Mouse (Mus musculus): ENCODE measurements around the gene Knop1.
A peak's percentile ranks its signal among the peaks of the same experiment; 100 is the strongest.

Gene Knop1

GRCm38 (mm10) chr7:118855877-118856304 lies at the start of gene Knop1:
TSS of gene Knop1 (minus strand) at chr7:118856254.
- no peak for DNase-seq (ENCODE audit: low spot score)

DNA sequence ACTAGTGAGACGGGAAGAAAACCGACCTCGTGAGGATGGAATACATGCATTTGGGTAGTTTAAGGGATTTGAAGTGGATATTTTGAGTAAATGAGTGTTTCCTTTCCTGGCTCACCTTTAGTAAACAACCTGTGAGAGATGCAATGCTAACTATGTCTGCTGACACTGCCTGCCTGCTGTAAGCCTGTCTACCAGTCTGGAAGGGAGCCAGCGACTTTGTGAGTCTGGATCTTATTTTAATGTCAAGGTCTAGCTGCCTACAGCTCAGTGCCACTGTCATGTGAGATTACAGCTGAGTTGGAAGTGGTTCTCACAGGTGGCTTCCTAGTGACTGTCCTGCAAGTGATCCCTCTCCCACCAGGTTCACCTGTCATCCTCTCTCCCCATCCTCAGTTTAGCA lies 48.5 kb upstream of the Knop1 start:
- DNase-seq (ENCODE audit: low spot score), result no peak

GRCm38 (mm10) chr7:118903879-118904278 lies 47.8 kb upstream of the Knop1 start:
- no peak for DNase-seq (ENCODE audit: low spot score)

DNA sequence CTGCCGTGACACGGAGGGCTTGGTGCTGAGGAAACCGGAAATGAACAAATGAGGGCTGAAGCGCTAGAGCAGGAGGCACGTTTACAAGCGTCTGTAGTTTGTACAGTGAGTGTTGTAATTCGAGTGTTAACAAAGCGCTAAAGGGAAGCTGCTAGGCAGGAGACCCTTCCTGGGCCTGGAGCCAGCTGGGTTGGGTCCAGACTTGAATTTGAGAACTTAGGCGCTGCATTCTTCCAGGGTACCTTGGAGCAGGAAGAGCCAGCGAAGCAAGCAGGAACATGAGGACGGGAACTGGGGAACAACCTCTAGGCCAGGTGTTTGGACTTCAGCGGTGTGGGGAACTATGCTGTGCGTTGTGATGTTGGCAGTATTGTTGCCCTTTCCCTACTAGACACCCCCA lies 46.9 kb upstream of the Knop1 start:
- peak; percentile 27 for DNase-seq (ENCODE audit: low spot score)

DNA sequence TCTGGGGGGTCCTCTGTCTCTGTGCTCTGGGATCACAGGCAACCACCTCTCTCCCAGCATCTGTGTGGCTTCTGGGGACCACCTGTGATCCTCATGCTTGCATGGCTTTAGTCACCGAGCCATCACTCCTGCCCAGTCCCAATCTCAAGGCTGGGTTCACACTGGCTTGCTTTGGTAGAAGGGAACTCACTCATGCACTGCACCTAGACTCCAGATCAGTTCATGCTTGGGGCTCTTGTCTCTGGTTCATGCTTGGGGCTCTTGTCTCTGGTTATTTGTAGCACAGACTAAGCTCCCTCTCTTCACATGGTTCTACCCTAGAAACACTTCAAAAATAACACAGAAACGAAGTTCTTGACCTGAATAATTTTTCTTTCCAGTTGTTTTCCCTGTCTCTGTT lies 44.0 kb upstream of the Knop1 start:
- no peak for DNase-seq (ENCODE audit: low spot score)

GRCm38 (mm10) chr7:118898063-118898462 lies 42.0 kb upstream of the Knop1 start:
- DNase-seq (ENCODE audit: low spot score), result no peak

- DNase-seq (ENCODE audit: low spot score), result no peak
Measured at GRCm38 (mm10) chr7:118895469-118896450, 39.7 kb upstream of the Knop1 start.

DNA sequence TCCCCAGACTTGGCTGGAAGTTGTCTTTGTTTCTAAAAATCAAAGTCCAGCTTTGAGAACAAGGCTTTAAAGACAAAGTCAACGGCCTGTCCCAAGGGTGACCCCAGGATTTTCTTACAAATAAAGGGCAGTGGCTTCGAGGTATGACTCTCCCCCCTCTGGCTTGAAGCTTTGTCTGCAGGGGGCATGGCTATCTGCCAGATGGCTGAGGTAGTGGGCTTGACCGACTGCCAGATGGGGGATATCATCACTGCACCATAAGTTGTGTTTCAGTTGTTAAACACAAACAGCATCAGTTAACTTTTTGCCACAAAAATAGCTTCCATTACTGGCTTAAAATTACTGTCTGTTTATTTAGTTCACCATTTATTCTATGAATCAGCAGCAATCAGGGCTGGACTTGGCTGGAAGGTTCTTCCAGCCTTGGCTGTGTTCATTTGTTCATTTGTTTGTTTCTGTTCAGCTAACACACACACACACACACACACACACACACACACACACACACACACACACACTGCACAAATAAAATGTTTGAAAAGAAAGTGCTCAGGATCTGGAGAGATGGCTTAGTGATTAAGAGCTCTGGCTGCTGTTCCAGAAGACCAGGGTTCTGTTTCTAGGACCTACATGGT lies 33.1 kb upstream of the Knop1 start:
- no peak for DNase-seq (ENCODE audit: low spot score)

DNA sequence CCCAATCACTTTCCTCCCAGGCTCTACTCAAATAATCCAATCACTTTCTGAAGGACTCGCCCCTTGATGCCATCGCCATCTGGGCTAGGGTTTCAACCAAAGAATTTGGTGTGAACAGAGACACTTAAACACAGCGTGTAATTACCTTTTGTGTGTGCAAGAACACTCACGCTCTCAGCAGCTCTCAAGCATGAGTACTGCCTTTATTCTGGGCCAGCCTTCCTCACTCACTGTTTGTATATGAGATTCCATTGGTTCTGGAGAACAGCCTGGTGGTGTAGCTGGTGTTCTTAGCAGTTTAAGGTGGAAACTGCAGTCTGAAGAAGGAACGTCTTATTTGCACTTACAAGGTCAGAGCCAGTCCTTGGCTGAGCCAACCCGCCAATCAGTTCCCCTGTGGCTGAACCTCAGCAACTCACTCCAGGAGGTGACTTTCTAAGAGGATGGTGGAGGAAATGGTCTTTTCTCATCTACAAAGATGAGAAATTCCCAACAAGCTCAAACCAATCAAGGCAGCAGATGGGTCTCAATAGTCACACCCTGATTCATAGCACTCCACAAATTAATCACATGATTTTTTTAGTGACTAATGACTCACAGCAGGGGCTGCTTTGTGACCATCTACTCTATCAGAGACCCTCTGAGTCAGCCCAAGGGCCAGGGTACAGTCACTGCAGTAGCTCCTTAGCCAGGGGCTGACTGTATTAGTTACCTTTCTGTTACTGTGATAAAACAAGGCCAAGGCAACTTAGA lies 31.4 kb upstream of the Knop1 start:
- DNase-seq (ENCODE audit: low spot score), result no peak

GRCm38 (mm10) chr7:118884969-118885368 lies 28.9 kb upstream of the Knop1 start:
- DNase-seq (ENCODE audit: low spot score), result no peak

GRCm38 (mm10) chr7:118883957-118884356 lies 27.9 kb upstream of the Knop1 start:
- no peak for DNase-seq (ENCODE audit: low spot score)

DNA sequence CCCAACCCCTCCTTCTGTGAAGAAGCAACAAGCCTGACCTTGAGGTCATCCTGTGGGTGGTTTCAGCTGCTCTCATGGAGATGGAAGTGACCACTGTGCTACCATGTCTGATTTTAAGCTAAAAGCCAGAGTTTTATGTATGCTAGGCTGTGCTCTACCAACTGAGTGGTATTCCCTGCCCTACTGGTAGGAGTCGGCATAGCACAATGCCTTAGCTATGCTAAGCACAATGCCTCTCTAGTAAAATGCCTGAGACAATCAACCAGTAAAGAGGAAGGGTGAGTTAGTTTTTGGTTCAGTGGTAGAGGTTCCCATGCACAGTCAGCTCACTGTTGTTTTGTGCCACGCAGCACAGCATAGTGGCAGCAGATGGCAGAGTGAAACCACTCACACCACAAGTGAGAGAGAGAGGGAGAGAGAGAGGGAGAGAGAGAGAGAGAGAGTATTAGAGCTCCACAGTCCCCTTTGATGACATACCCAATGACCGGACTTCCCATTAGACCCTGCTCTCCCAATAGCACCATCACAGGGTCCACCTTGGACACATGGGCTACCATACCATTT lies 23.5 kb upstream of the Knop1 start:
- no peak for DNase-seq (ENCODE audit: low spot score)

DNA sequence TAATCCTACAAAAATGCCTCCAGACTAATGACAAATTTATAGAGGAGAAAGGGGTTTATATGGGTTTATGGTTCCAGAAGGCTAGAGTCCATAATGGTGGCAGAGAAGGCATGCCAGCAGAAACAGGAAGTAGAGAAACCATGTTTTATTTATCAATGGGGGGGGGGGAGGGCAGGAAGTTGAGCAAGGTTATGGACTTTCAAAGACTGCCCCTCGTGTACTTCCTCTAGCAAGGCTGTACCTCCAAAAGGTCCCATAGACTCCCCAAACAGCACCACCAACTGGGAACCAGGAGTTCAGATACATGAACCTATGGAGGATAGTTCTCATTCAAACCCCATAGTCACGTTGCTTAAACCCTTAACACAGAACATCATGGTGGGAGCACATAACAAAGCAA lies 9.3 kb upstream of the Knop1 start:
- no peak for DNase-seq (ENCODE audit: low spot score)

DNA sequence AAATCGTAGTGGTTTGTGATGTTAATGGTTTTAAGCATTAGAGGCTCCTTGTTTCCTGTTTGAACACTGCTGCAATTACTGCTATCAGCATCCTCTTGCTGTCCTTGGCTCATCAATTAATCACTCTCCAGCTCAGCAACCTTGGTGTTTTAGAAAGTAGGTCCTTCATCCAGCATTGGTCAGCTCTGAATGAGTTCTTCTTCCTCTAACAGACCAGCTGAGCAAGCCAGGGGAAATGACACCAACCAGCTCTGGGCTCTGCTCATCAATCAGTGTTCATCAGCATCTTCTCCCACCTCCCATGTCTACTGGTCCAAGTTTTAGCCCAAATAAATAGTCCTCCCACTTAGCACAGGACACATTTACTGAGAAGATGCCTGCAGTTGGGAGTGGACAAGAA lies 2.6 kb upstream of the Knop1 start:
- DNase-seq (ENCODE audit: low spot score), result no peak

DNA sequence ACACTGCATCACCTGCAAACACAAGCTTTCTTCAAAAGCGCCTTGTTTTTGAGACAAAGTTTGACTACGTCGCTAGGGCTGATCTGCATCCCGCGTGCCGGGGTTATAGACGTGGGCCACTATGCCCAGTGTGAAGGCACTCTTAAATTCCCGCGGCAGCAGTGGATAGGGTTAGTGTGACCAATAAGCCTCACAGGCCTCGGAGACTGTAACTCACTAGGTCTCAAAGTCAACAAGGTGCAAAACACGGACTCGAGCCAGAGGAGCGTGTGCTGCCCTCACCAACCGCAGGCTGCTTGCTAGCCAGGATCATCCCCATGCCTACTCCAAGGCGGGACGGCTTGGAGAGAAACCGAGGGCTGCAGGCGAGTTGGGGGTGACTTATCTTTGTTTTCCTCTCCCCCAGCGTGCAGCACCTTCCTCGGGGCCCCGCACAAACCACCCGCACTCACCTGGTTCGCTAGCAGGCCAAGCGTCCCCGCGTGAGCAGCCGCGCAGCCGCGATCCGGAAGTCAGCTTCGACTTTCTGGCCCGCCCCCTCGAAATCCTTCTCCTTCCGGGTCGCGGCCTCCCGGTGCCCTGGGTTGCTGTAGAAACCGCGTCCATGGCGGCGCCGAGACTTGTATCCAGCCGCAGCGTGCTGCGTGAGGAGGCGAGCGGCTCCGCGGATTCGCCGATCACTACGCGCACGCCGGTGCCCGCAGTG lies 730 bp downstream of the Knop1 start, which contains the start of gene Iqck:
Gene Iqck (plus strand): TSS at position 582 of the 706 bp plus-strand sequence.
- peak; percentile 89 for DNase-seq (ENCODE audit: low spot score)

DNA sequence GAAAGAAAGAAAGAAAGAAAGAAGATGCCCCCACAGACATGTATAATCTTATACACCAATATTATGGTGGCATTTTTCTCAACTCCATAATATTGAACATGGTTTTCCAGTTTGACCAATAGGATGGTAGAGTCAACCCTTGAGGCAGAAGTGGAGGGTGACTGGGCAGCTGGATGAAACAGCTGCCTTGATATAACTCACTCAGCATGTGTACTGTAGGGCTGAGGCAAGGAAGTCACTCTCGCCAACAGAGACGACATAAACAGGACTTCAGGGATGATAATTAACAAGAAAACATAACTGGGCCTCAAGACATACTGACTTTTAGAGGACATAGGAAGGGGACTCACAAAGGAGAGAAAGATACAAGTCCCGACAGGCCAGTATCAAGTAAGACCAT lies 1.4 kb downstream of the Knop1 start:
- DNase-seq (ENCODE audit: low spot score), result no peak

DNA sequence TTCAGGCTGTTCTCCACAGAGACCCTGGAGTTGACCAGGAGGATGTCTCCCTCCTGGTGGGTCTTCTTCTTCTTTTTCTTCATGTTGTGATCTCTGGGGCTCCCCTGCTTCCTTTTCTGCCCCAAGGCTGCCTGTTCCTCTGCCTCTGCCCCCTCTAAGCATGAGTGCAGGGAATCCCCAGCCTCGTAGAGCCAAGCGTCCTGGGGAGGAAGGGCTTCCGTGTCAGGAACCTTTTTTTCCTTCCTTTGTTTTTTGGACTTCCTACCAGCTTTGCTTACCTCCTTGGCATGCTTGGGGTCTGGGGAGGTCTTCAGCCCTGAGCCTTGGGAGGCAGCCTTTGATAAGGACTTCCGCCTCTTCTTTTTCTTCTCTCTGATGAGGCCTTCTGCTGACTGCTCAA lies 3.4 kb downstream of the Knop1 start:
- DNase-seq (ENCODE audit: low spot score), result no peak

GRCm38 (mm10) chr7:118851571-118851970 lies 4.5 kb downstream of the Knop1 start:
- no peak for DNase-seq (ENCODE audit: low spot score)

DNA sequence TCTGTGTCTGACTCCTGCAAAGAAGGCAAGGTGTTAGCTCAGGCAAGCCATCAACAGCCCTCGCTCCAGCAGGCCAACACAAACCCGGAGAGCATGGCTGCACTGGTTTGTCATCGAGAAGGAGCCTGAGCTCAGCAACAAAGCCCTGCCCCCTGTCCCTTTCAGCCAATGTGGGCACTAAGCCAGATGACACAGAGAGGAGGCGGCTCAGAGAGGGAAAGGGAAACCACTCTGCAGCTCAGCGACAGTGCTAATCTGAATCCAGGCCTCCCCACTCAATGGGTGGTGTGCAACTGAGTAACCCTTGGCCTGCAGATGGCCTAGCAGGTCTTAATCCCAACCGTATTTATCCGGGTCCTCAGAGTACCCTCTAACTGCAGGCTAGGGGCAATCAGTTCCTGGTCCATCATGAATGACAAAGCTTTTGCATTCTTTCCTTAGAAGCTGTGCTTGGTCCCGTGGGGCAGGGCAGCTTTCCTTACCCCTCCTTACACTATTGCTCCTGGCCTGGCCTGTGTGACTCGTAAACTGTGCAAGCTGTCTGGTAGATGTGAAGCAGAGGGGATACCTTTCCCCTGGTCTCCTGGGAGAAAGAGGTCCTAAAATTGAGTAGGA lies 5.3 kb downstream of the Knop1 start:
- no peak for DNase-seq (ENCODE audit: low spot score)

- DNase-seq (ENCODE audit: low spot score), result no peak
Measured at GRCm38 (mm10) chr7:118849543-118850250, 6.4 kb downstream of the Knop1 start.

All from ovary, postnatal 10 days (tissue).